Mouse (Mus musculus) liver, embryonic 16.5 days (tissue): Measurements from ENCODE around the gene Myrip. TPM values are rescaled to one million over a fixed set of nuclear protein-coding genes. Genes with fewer than 3 reads are reported as not detected.
"Not testable (repeated sequence)": the region's sequence is repeated elsewhere in the genome, so short reads cannot be mapped to it uniquely, and the experiment has no call there.

Experiments used
- ATAC-seq: fragments of 200-750 bp; cut with Nextera tagmentation; 2 replicates; pipeline ENCODE4 v1.8.0; 2017; ENCODE audit warnings: low read depth, mild to moderate bottlenecking, moderate number of reproducible peaks, moderate library complexity
- H3K27ac ChIP-seq: fragments of 300-500 bp; sonication (generic); 2 replicates; pipeline ENCODE4 v1.5.1; 2014; ENCODE audit warnings: mild to moderate bottlenecking, low read length
- H3K27me3 ChIP-seq: fragments of 300-500 bp; sonication (generic); 2 replicates; pipeline ENCODE4 v1.6.1; 2014; ENCODE audit warnings: low read depth, low read length, mixed read lengths; ENCODE audit not compliant: control insufficient read depth, insufficient read depth
- H3K36me3 ChIP-seq: fragments of 300-500 bp; sonication (generic); 2 replicates; pipeline ENCODE4 v1.6.1; 2014; ENCODE audit warnings: mild to moderate bottlenecking; ENCODE audit not compliant: control insufficient read depth, insufficient read depth
- H3K4me1 ChIP-seq: fragments of 300-500 bp; sonication (generic); 2 replicates; pipeline ENCODE4 v1.6.1; 2014; ENCODE audit warnings: low read depth, low read length, mixed read lengths; ENCODE audit not compliant: control insufficient read depth
- H3K4me2 ChIP-seq: fragments of 300-500 bp; sonication (generic); 2 replicates; pipeline ENCODE4 v1.6.1; 2014; ENCODE audit warnings: low read depth, low read length, mixed read lengths
- H3K4me3 ChIP-seq: fragments of 300-500 bp; sonication (generic); 2 replicates; pipeline ENCODE4 v1.5.1; 2014; ENCODE audit warnings: low read depth, mild to moderate bottlenecking, low read length
- H3K9ac ChIP-seq: fragments of 300-500 bp; sonication (generic); 2 replicates; pipeline ENCODE4 v1.6.1; 2014; ENCODE audit warnings: low read depth, low read length
- H3K9me3 ChIP-seq: fragments of 300-500 bp; sonication (generic); replicated peaks from 2 replicates; pipeline ENCODE4 v1.6.1; 2016; ENCODE audit warnings: low read length; ENCODE audit not compliant: control insufficient read depth
- WGBS: fragments of 180-500 bp; shearing (Covaris S2); extraction: QIAGEN DNeasy Blood & Tissue Kit; methylation state at CpG from one replicate; pipeline ENCODE4 v1.1.7; 2014; ENCODE audit not compliant: insufficient replicate concordance; 5-methylcytosine and 5-hydroxymethylcytosine counted together
- polyA plus RNA-seq: library from polyadenylated mRNA; unstranded; fragments of >200 nt; fragmentation: Nextera tagmentation; extraction: Ambion mirVana; gene quantifications from 2 replicates; pipeline ENCODE4 v1.2.1, GENCODE M21; 2015

Gene Myrip
- polyA plus RNA-seq, 1 experiment from 2014 or later: 0.02 TPM

GRCm38 (mm10) chr9:120396579-120397185 lies 95.4 kb downstream of the Myrip start:
- ATAC-seq: no peak

DNA sequence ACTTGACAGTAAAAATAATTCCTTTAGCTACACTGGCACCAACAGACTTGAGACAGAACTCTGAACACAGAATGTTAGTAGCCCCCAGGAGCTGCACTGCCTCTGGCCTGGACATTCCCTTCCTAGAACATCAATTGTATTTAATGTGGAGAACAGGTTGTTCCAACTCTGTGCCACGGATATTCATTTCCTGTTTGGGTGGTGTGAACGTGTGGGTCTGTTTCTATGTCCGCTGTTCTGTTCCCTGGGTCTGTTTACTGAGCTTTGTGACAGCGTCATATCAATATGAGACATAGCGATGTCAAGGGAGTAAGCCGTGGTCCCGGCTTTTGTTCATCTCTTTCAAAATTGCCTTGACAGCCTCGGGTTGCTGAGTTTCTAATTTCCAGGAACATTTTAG lies 97.0 kb downstream of the Myrip start:
- Histone ChIP-seq H3K4me1 (no peaks in the 10 kb centered on the region), H3K27ac (no peak overlapping the region), H3K4me3 (no peak overlapping the region), H3K9me3 (no peaks in the 10 kb centered on the region), H3K9ac (no peak overlapping the region), H3K36me3 (no peaks in the 10 kb centered on the region), H3K4me2 (no peak overlapping the region), H3K27me3 (no peaks in the 10 kb centered on the region)
- ATAC-seq: no peak
- 67% methylated on average over 8 of the region's 8 CpGs for WGBS

More at GRCm38 (mm10) chr9:120396579-120397185, 95.4 kb downstream of the Myrip start:
- WGBS: 72% methylated on average over 7 of the region's 7 CpGs
- Histone ChIP-seq H3K27me3 (no peaks in the 10 kb centered on the region), H3K9ac (no peak overlapping the region), H3K27ac (no peak overlapping the region), H3K4me3 (no peak overlapping the region), H3K4me1 (no peaks in the 10 kb centered on the region), H3K36me3 (no peaks in the 10 kb centered on the region), H3K4me2 (no peak overlapping the region), H3K9me3 (no peaks in the 10 kb centered on the region)

- not testable (repeated sequence) for H3K9ac ChIP-seq, H3K27me3 ChIP-seq, H3K4me1 ChIP-seq, H3K4me2 ChIP-seq, H3K9me3 ChIP-seq, H3K27ac ChIP-seq, ATAC-seq, H3K4me3 ChIP-seq, H3K36me3 ChIP-seq
- WGBS: 67% methylated on average over 2 of the region's 2 CpGs
Measured at GRCm38 (mm10) chr9:120399537-120399936, 98.2 kb downstream of the Myrip start.

GRCm38 (mm10) chr9:120402368-120402767 lies 101.1 kb downstream of the Myrip start:
- no peaks in the 10 kb centered on the region for H3K9me3 ChIP-seq
- no peak overlapping the region for H3K27ac ChIP-seq
- H3K27me3 ChIP-seq: no peaks in the 10 kb centered on the region
- no peak for ATAC-seq
- H3K4me2 ChIP-seq: no peak overlapping the region
- no peak overlapping the region for H3K4me3 ChIP-seq
- H3K36me3 ChIP-seq: no peaks in the 10 kb centered on the region
- H3K9ac ChIP-seq: no peak overlapping the region
- no peaks in the 10 kb centered on the region for H3K4me1 ChIP-seq
- WGBS: 54% methylated on average over 3 of the region's 3 CpGs

- Histone ChIP-seq H3K27ac (no peak overlapping the region), H3K27me3 (no peaks in the 10 kb centered on the region), H3K4me3 (no peak overlapping the region), H3K9ac (no peak overlapping the region), H3K9me3 (no peaks in the 10 kb centered on the region), H3K4me1 (no peaks in the 10 kb centered on the region), H3K4me2 (no peak overlapping the region), H3K36me3 (no peaks in the 10 kb centered on the region)
- no peak for ATAC-seq
- WGBS: 41% methylated on average over 5 of the region's 5 CpGs
Measured at GRCm38 (mm10) chr9:120403661-120404060, 102.3 kb downstream of the Myrip start.

GRCm38 (mm10) chr9:120409663-120410181 lies 108.4 kb downstream of the Myrip start:
- H3K4me3 ChIP-seq: no peak overlapping the region
- H3K36me3 ChIP-seq: no peaks in the 10 kb centered on the region
- H3K4me1 ChIP-seq: no peaks in the 10 kb centered on the region
- ATAC-seq: no peak
- no peaks in the 10 kb centered on the region for H3K9me3 ChIP-seq
- WGBS: 69% methylated on average over 17 of the region's 17 CpGs
- no peak overlapping the region for H3K4me2 ChIP-seq
- H3K27me3 ChIP-seq: no peaks in the 10 kb centered on the region
- no peak overlapping the region for H3K9ac ChIP-seq
- no peak overlapping the region for H3K27ac ChIP-seq

- Histone ChIP-seq H3K36me3 (no peaks in the 10 kb centered on the region), H3K27me3 (no peaks in the 10 kb centered on the region), H3K4me3 (no peak overlapping the region), H3K9ac (no peak overlapping the region), H3K4me2 (no peak overlapping the region), H3K4me1 (no peaks in the 10 kb centered on the region), H3K27ac (no peak overlapping the region), H3K9me3 (no peaks in the 10 kb centered on the region)
- ATAC-seq: no peak
- WGBS: 13% methylated on average over 5 of the region's 5 CpGs
Measured at GRCm38 (mm10) chr9:120410421-120410820, 109.1 kb downstream of the Myrip start.

- Histone ChIP-seq H3K4me1 (no peaks in the 10 kb centered on the region), H3K9me3 (no peaks in the 10 kb centered on the region), H3K27ac (no peak overlapping the region), H3K4me2 (no peak overlapping the region), H3K27me3 (no peaks in the 10 kb centered on the region), H3K9ac (no peak overlapping the region), H3K4me3 (no peak overlapping the region), H3K36me3 (no peaks in the 10 kb centered on the region)
- ATAC-seq: peak; percentile 13; the same call in 1 of the 2 replicates
- 2% methylated on average over 4 of the region's 7 CpGs for WGBS
Measured at GRCm38 (mm10) chr9:120415504-120415903, 114.2 kb downstream of the Myrip start.

GRCm38 (mm10) chr9:120416151-120416550 lies 114.8 kb downstream of the Myrip start:
- 70% methylated on average over 5 of the region's 5 CpGs for WGBS
- no peak overlapping the region for H3K4me2 ChIP-seq
- no peaks in the 10 kb centered on the region for H3K36me3 ChIP-seq
- no peak overlapping the region for H3K4me3 ChIP-seq
- H3K9me3 ChIP-seq: no peaks in the 10 kb centered on the region
- H3K4me1 ChIP-seq: no peaks in the 10 kb centered on the region
- ATAC-seq: no peak
- no peak overlapping the region for H3K27ac ChIP-seq
- H3K9ac ChIP-seq: no peak overlapping the region
- no peaks in the 10 kb centered on the region for H3K27me3 ChIP-seq
